Mouse (Mus musculus) urinary bladder, postnatal 4 days (tissue): ENCODE measurements around the gene Olfr6.
"Not testable (repeated sequence)": the region's sequence is repeated elsewhere in the genome, so short reads cannot be mapped to it uniquely, and the experiment has no call there.

Experiments used
- DNase-seq, 2 experiments: peaks; one replicate each; pipeline ENCODE4 v3.0.0; 2021 to 2022; ENCODE audit warnings: low spot score in 2 of 2

Olfr6 gene

DNA sequence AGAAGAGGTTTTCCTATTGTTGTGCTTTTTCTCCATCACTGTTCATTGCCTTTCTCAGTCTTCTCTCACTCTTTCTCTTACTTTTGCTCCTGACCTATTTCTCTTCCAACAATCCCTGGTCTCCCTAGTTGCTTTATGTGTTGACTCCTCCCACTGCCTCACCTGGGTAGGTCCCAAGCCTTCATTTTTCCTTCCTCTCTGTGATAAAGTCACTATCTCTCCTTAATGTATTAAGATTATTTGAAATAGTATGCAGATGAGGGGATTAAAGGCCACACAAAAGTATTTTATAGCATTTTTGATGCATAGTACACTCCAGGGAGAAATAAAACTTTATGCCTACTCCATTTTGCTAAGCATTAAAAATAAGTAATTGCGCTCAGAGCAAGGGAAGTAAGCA, at the start of gene Olfr6:
Gene Olfr6, minus strand, starts transcription at position 101 of the 400 bp plus-strand sequence.
- DNase-seq = no peak

DNA sequence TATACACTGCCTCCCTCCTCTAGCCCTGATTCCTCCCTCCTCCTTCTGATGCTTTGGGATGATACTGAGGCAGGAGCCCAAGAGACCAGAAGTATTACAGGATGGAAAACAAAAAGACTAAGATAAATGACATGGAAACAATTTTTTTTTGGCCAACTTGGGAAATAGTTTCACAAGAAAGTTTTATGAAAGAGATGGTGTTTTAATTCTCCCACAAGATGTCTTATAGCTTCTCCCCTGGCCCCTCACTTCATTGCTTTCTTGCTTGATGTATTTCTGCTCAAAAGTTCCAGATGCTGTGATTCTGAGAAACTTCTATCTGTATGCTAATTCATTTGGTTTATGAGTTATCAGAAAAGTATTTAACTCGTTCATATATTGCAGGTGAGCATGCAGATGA, 42.2 kb upstream of the Olfr6 start, which contains the start of gene Olfr2:
Gene Olfr2, minus strand, starts transcription at position 101 of the 400 bp plus-strand sequence.
- DNase-seq = no peak

GRCm38 (mm10) chr7:107004169-107004568, 40.4 kb upstream of the Olfr6 start:
- no peak for DNase-seq

GRCm38 (mm10) chr7:107000798-107001197, 37.1 kb upstream of the Olfr6 start:
- no peak for DNase-seq

- no peak for DNase-seq
Measured at GRCm38 (mm10) chr7:106985236-106985635, 21.5 kb upstream of the Olfr6 start.

- DNase-seq = no peak
Measured at GRCm38 (mm10) chr7:106975353-106975752, 11.6 kb upstream of the Olfr6 start, which contains the start of gene Olfr711. Gene Olfr711, minus strand, starts transcription at chr7:106975453.

GRCm38 (mm10) chr7:106967503-106967902, 3.8 kb upstream of the Olfr6 start:
- DNase-seq = not testable (repeated sequence)

DNA sequence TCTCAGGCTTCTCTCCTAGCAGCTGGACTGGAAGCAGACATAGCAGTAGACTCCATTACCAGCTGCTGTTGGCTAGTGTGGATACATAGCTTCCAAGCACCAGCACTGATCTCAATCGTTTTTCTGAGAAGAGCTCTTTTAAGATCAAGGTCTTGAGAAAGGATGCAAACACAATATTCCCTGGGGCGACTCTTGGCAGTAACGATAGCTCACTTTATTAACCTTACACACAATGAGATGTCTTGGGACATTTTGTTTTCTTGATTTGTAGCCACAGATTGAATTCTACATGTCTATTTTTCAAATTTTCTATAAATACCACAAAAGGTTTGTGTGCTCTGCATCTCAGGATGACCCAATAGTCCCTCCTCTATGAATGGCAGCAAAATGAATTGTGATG, 15.5 kb downstream of the Olfr6 start, which contains the start of gene Olfr710:
Gene Olfr710, minus strand, starts transcription at position 101 of the 400 bp plus-strand sequence.
- DNase-seq = no peak

- DNase-seq = no peak
Measured at GRCm38 (mm10) chr7:106932119-106932518, 31.6 kb downstream of the Olfr6 start, which contains the start of gene Olfr709-ps1. Gene Olfr709-ps1, minus strand, starts transcription at chr7:106932219.

GRCm38 (mm10) chr7:106920961-106921360, 42.8 kb downstream of the Olfr6 start:
- DNase-seq = peak in 1 of 2 experiments; percentile 68

GRCm38 (mm10) chr7:106907676-106908075, 56.1 kb downstream of the Olfr6 start, which contains the start of gene Olfr1532-ps1:
Gene Olfr1532-ps1, plus strand, starts transcription at chr7:106908001.
- no peak for DNase-seq
